Mouse (Mus musculus): ENCODE measurements around the gene Cdc37l1. TPM values are rescaled to one million over a fixed set of nuclear protein-coding genes. Genes with fewer than 3 reads are reported as not detected.
"Not testable (repeated sequence)": the region's sequence is repeated elsewhere in the genome, so short reads cannot be mapped to it uniquely, and the experiment has no call there.

Cdc37l1 gene
- polyA plus RNA-seq, 1 experiment from 2014 or later = 44.8 TPM

DNA sequence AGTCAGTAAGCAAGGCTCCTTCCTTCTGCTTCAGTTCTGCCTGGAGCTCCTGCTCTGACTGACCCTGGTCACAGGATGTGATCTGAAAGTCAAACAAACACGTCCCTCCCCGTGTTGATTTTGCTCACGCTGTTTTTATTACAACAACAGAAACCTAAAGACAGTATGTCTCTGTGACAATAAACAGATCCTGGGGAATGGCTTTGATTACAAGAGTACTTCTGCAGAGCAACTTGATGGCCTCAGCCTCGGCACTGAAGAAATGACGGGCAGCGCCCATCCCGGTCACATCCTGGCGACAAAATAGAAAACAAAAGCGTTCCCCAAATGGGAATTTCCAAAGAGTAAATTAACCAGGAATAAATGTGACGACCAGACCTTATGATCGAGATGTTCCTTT is 19.9 kb upstream of the Cdc37l1 start:
- WGBS = 43% methylated on average over 11 of the region's 11 CpGs
- H3K4me3 ChIP-seq = no peak overlapping the region
- H3K9ac ChIP-seq = no peak overlapping the region
- no peak for ATAC-seq (replicated peaks; ENCODE audit: insufficient number of reproducible peaks, insufficient read depth, low FRiP score, low read depth)
- H3K27me3 ChIP-seq = 0 out of 2 replicates have a peak, but pooled peaks cover 6% of the 10 kb centered on the region
- peaks cover 16% of the 10 kb centered on the region for H3K4me1 ChIP-seq (replicated peaks)
- no peaks in the 10 kb centered on the region for H3K9me3 ChIP-seq (replicated peaks)
- no peak overlapping the region for H3K27ac ChIP-seq
- H3K4me2 ChIP-seq = no peak overlapping the region
- H3K36me3 ChIP-seq = no peaks in the 10 kb centered on the region

DNA sequence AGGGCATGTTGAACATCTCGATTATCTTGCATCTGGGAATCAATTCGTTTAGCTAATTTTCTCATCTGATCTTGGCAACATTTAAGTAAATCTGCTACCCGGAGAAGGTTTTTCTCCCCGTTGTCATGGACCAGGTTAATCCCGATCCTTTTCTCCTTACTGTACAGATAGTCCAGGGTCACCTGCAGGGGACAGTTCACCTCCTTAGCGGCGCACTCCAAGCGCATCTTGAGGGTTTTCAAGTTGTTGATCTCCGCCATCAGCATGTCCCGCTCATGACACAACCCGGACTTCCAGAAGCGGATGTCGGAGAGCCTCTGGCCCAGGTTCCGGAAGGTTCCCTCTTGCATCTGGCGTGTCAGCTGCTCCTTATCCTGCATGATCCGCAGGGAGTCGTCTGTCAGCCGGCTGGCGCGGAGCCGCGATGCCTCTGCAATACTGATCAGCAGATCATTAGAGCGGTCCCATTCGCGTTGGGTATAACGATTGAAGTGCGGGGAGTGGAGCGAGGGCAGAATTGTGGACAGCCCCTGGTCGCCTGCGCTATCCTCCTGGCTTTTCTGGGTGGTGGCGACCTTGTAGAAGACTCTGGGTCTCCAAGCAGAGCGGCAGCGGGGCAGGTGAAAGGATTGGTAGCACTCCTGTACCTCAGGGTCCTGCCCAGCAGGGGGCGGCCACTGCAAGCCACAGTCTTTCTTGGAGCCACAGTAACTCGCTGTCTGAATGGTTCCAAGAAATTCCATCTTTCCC is 15.1 kb upstream of the Cdc37l1 start:
- Histone ChIP-seq H3K4me2 (peak overlapping the region; percentile 88), H3K9ac (peak overlapping the region; percentile 48), H3K27me3 (0 out of 2 replicates have a peak, but pooled peaks cover 6% of the 10 kb centered on the region), H3K36me3 (no peaks in the 10 kb centered on the region), H3K9me3 (replicated peaks) (no peaks in the 10 kb centered on the region), H3K4me1 (replicated peaks) (peaks cover 6% of the 10 kb centered on the region), H3K27ac (no peak overlapping the region), H3K4me3 (peak overlapping the region; percentile 48)
- WGBS = 19% methylated on average over 35 of the region's 35 CpGs
- no peak for ATAC-seq (replicated peaks; ENCODE audit: insufficient number of reproducible peaks, insufficient read depth, low FRiP score, low read depth)

DNA sequence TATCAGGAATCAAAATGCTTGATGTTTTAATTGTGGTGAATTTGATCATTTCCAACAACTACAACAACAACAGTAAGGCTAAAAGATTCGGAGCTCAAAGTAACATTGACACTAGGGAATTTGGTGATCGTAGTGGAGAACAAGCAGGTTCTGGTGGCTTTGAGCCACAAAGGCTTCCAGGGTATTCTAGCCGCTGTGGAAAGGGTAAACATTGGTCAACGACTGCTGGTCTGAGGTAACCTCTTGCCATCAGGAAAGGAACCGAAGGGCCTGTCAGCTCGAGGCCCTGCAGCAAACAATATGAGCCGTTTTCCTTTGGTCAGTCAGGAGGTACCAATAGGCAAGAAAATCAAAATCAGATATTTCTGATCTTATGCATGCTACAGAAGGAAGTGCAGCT is 7.5 kb upstream of the Cdc37l1 start:
- Histone ChIP-seq H3K9ac (no peak overlapping the region), H3K27ac (no peak overlapping the region), H3K9me3 (replicated peaks) (no peaks in the 10 kb centered on the region), H3K27me3 (no peaks in the 10 kb centered on the region), H3K4me2 (no peak overlapping the region), H3K4me3 (no peak overlapping the region), H3K4me1 (replicated peaks) (no peaks in the 10 kb centered on the region), H3K36me3 (no peaks in the 10 kb centered on the region)
- WGBS = 78% methylated on average over 7 of the region's 7 CpGs
- no peak for ATAC-seq (replicated peaks; ENCODE audit: insufficient number of reproducible peaks, insufficient read depth, low FRiP score, low read depth)

DNA sequence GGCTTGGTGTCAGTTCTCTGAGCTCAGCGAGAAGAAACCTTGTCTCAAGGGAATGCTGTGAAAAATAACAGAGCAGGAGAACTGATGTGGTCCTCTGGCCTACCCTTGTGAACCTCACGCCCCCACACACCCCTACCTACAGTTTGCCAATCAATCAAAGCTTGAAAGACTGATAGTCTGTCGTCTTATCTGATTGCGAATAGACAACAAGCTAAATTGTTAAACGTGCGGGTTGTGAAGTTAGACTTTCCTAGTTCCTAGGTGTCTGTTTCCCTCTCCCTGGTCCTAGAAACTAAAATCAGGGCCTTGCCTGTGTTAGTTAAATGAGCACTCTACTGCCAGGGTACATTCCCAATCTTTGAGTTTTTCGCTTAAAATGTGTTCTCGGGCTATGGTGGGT is 637 bp upstream of the Cdc37l1 start:
- Histone ChIP-seq H3K4me3 (peak overlapping the region; percentile 77), H3K9ac (peak overlapping the region; percentile 85), H3K27ac (peak overlapping the region; percentile 95), H3K9me3 (replicated peaks) (no peaks in the 10 kb centered on the region), H3K27me3 (no peaks in the 10 kb centered on the region), H3K4me2 (peak overlapping the region; percentile 66), H3K4me1 (replicated peaks) (peaks cover 15% of the 10 kb centered on the region), H3K36me3 (peaks cover 3% of the 10 kb centered on the region)
- ATAC-seq (replicated peaks; ENCODE audit: insufficient number of reproducible peaks, insufficient read depth, low FRiP score, low read depth) = no peak
- WGBS = 52% methylated on average over 8 of the region's 8 CpGs

DNA sequence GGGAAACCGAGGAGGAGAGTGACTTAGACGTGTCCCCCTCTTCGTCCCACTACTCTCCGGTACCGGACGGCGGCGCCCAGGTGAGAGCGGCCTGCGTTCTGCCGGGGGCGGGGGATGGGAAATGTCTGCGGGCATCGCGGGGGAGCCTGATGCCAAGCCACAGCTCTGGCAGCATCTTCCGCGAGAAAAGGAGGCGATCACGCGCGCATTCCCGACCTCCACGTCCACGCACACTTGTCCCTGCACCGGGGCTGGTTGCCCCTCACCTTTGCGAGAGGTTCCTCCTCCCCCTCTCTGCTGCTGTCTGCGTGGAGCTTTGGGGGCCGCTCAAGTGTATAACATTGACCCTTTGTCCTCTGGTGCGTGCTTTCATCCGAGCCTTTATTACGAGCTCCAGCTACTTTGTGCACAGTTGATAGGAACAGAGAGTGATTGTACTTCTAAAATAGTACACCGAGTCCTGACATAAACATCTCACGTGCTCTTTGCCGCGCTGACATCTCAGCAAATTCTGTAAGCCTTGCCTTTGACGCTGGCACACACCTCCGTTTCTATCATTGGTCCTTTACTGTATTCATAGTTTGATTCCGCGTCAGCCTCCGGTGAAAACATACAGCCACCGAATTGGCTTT is 554 bp downstream of the Cdc37l1 start:
- WGBS = under 1% methylated on average over 30 of the region's 41 CpGs
- H3K9ac ChIP-seq = peak overlapping the region; percentile 85
- peak; percentile 70 for ATAC-seq (replicated peaks; ENCODE audit: insufficient number of reproducible peaks, insufficient read depth, low FRiP score, low read depth)

DNA sequence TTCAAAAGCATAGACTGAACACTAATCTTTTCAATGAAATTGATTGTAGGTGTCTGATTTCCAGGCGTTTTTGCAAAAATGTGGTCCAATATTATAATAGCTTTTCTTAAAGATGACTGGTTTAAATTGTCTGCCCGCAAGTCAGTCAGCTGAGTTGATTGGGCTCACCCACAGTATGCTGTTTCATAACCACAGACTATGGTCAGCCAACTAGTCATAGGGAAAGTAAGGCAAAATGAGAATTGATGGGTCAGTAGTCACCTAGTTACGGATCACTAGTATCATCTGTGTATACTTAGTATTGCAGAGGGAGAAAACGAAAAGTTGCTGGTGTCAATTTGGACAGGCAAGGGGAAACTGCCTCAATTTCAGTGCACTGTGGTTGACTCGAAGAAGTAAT is 1.2 kb downstream of the Cdc37l1 start:
- peaks cover 20% of the 10 kb centered on the region for H3K36me3 ChIP-seq
- no peaks in the 10 kb centered on the region for H3K9me3 ChIP-seq (replicated peaks)
- H3K27me3 ChIP-seq = no peaks in the 10 kb centered on the region
- peaks cover 27% of the 10 kb centered on the region for H3K4me1 ChIP-seq (replicated peaks)
- ATAC-seq (replicated peaks; ENCODE audit: insufficient number of reproducible peaks, insufficient read depth, low FRiP score, low read depth) = no peak
- 67% methylated on average over 5 of the region's 5 CpGs for WGBS
- peak overlapping the region; percentile 85 for H3K9ac ChIP-seq
- H3K27ac ChIP-seq = peak overlapping the region; percentile 95
- peak overlapping the region; percentile 66 for H3K4me2 ChIP-seq
- H3K4me3 ChIP-seq = peak overlapping the region; percentile 77

More for the DNA sequence above, 554 bp downstream of the Cdc37l1 start:
- H3K27me3 ChIP-seq = no peaks in the 10 kb centered on the region
- H3K4me1 ChIP-seq (replicated peaks) = peaks cover 27% of the 10 kb centered on the region
- H3K9me3 ChIP-seq (replicated peaks) = no peaks in the 10 kb centered on the region
- peak overlapping the region; percentile 66 for H3K4me2 ChIP-seq
- H3K36me3 ChIP-seq = peaks cover 15% of the 10 kb centered on the region
- peak overlapping the region; percentile 95 for H3K27ac ChIP-seq
- H3K4me3 ChIP-seq = peak overlapping the region; percentile 77

DNA sequence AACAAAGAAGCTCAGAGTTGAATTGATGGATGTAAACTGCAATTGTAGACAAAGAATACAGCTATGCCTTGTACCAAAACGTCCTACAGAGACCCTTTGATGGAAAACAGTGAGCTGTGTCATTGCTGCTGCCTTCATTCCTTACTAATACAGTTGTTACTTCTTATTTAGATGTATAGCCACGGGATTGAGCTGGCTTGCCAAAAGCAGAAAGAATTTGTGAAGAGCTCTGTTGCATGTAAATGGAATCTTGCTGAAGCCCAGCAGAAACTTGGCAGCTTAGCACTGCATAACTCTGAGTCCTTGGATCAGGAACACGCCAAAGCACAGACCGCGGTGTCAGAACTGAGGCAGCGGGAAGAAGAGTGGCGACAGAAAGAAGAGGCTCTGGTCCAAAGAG is 4.7 kb downstream of the Cdc37l1 start:
- WGBS = 73% methylated on average over 7 of the region's 7 CpGs
- Histone ChIP-seq H3K9ac (no peak overlapping the region), H3K27ac (peak overlapping the region; percentile 64)

DNA sequence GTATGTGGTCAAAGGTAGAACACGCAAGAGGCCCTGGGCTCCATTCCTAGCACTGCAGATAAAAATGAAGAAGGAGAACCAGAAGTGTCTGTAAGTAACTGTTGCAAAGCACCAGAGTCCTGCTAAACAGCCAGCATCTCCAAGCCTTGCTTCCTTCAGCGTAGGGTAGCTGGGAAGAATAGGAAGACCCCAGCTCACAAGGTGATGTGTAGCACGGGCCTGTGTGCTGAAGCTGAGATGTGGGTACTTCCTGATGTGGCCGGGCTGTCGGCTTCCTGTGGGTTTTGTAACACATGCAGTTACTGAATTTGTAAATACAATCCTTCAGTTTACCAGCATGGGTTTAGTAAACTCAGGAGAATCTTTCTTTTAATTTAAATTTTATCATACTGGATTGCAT is 5.2 kb downstream of the Cdc37l1 start:
- Histone ChIP-seq H3K36me3 (peaks cover 39% of the 10 kb centered on the region), H3K9me3 (replicated peaks) (no peaks in the 10 kb centered on the region), H3K9ac (no peak overlapping the region), H3K4me2 (no peak overlapping the region), H3K4me3 (no peak overlapping the region), H3K4me1 (replicated peaks) (peaks cover 24% of the 10 kb centered on the region), H3K27me3 (no peaks in the 10 kb centered on the region), H3K27ac (peak overlapping the region; percentile 64; the same call in 1 of the 2 replicates)
- no peak for ATAC-seq (replicated peaks; ENCODE audit: insufficient number of reproducible peaks, insufficient read depth, low FRiP score, low read depth)
- 86% methylated on average over 5 of the region's 5 CpGs for WGBS

More for the DNA sequence above, 4.7 kb downstream of the Cdc37l1 start:
- Histone ChIP-seq H3K36me3 (peaks cover 34% of the 10 kb centered on the region), H3K4me2 (no peak overlapping the region), H3K9me3 (replicated peaks) (no peaks in the 10 kb centered on the region), H3K4me3 (no peak overlapping the region), H3K4me1 (replicated peaks) (peaks cover 24% of the 10 kb centered on the region), H3K27me3 (no peaks in the 10 kb centered on the region)
- no peak for ATAC-seq (replicated peaks; ENCODE audit: insufficient number of reproducible peaks, insufficient read depth, low FRiP score, low read depth)

DNA sequence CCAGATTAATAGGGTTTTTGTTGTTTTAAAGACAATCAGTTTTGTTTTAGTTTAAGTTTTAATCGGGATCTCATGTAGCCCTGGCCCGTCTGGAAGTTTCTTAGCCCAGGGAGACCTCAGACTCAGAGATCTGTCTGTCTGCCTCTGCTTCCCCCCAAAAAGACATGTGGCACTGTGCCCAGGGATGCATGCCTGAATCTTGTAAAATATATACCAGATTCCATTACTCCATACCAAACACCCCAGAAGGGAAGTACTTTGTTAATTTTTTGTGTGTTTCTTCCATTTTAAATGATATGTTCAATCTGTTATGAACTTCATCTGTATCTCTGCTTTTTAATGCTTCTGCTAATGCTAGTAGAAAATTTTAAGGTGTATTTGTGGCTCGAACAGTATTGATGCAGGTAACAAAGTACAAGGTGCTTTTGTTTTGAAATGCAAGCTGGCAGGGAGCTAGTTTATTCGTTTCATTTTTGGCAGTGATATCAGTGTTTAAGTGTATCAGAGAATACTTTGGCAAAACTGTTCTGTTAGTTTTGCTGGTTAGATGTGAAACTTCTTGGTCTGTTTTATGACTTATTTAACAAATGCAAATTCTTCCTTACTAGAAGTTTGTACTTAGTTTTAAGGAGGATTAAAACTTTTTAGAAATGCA is 8.0 kb downstream of the Cdc37l1 start:
- H3K4me3 ChIP-seq = no peak overlapping the region
- H3K4me1 ChIP-seq (replicated peaks) = peaks cover 17% of the 10 kb centered on the region
- no peak overlapping the region for H3K27ac ChIP-seq
- no peak overlapping the region for H3K9ac ChIP-seq
- WGBS = 72% methylated on average over 4 of the region's 4 CpGs
- no peak for ATAC-seq (replicated peaks; ENCODE audit: insufficient number of reproducible peaks, insufficient read depth, low FRiP score, low read depth)
- no peaks in the 10 kb centered on the region for H3K9me3 ChIP-seq (replicated peaks)
- H3K27me3 ChIP-seq = no peaks in the 10 kb centered on the region
- no peak overlapping the region for H3K4me2 ChIP-seq
- H3K36me3 ChIP-seq = peaks cover 57% of the 10 kb centered on the region

DNA sequence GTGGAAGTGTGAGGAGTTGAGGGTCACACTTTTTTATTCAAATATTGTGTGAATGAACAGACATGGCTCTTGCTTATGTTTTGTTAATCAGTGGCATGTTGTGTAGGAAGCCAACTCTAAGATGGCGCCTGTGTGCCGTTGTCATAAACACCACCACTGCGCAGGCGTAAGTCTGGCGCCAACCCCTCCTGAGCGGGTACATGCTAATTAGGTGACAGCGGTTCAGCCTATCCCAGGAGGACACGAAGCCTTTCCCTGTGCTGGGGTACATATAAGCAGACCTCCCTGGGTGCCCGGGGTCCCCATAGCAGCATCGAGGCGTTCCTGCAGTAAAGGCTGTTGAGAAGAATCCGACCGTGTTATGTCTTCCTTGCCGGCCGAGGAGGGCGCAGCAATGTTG is 10.2 kb downstream of the Cdc37l1 start:
- H3K36me3 ChIP-seq = peaks cover 48% of the 10 kb centered on the region
- 97% methylated on average over 16 of the region's 16 CpGs for WGBS
- not testable (repeated sequence) for H3K9me3 ChIP-seq (replicated peaks); H3K9ac ChIP-seq; ATAC-seq (replicated peaks; ENCODE audit: insufficient number of reproducible peaks, insufficient read depth, low FRiP score, low read depth); H3K4me1 ChIP-seq (replicated peaks); H3K27me3 ChIP-seq; H3K4me2 ChIP-seq; H3K27ac ChIP-seq; H3K4me3 ChIP-seq

DNA sequence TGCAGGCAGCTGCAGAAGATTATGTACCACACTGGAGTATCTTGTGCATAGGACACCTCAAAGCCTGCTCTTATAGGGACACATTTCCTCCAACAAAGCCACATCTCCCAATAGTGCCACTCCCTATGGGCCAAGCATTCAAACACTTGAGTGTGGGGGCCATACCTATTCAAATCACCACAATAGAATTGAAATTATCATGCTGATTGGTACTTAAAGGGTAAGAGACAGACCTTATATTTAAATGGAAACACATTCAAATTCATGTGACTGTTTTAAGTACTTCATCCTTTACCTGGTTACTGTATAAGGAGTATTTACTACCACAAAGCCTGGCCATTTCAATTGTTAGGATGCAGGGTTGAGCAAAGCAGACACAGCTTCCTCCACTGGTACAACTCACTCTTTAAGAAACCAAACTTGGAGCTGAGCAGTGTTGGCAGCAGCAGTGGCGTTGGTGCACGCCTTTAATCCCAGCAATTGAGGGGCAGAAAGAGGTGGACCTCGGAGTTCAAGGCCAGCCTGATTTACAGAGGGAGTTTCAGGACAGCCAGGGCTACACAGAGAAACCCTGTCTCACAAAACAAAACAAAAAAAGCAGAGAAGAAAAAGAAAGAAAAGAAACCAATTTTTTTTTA is 18.0 kb downstream of the Cdc37l1 start:
- H3K4me3 ChIP-seq = no peak overlapping the region
- no peak overlapping the region for H3K9ac ChIP-seq
- 92% methylated on average over 3 of the region's 3 CpGs for WGBS
- no peak for ATAC-seq (replicated peaks; ENCODE audit: insufficient number of reproducible peaks, insufficient read depth, low FRiP score, low read depth)
- peaks cover 51% of the 10 kb centered on the region for H3K36me3 ChIP-seq
- no peak overlapping the region for H3K4me2 ChIP-seq
- no peak overlapping the region for H3K27ac ChIP-seq
- no peaks in the 10 kb centered on the region for H3K4me1 ChIP-seq (replicated peaks)
- H3K27me3 ChIP-seq = no peaks in the 10 kb centered on the region
- no peaks in the 10 kb centered on the region for H3K9me3 ChIP-seq (replicated peaks)
